Mouse (Mus musculus) Muller cell, postnatal 12 days (primary cell): ENCODE measurements around the gene Caprin1.
A peak's percentile ranks its signal among the peaks of the same experiment; 100 is the strongest.

Source experiments
- DNase-seq: peaks from one replicate; pipeline ENCODE4 v3.0.0-alpha.2; 2015; ENCODE audit errors: inconsistent ontology term

Caprin1 gene

GRCm38 (mm10) chr2:103797491-103798009 lies at the start of gene Caprin1:
Caprin1 (minus strand) TSS chr2:103797649.
- DNase-seq: peak; percentile 98

GRCm38 (mm10) chr2:103846875-103847274 lies 49.4 kb upstream of the Caprin1 start:
- DNase-seq: no peak

GRCm38 (mm10) chr2:103846271-103846670 lies 48.8 kb upstream of the Caprin1 start:
- DNase-seq: no peak

GRCm38 (mm10) chr2:103844016-103844415 lies 46.6 kb upstream of the Caprin1 start:
- no peak for DNase-seq

- DNase-seq: no peak
Observed at GRCm38 (mm10) chr2:103843321-103843720, 45.9 kb upstream of the Caprin1 start.

GRCm38 (mm10) chr2:103842299-103842698 lies 44.9 kb upstream of the Caprin1 start:
- no peak for DNase-seq

- DNase-seq: no peak
Observed at GRCm38 (mm10) chr2:103838483-103838882, 41.0 kb upstream of the Caprin1 start.

- DNase-seq: no peak
Observed at GRCm38 (mm10) chr2:103837166-103837565, 39.7 kb upstream of the Caprin1 start.

GRCm38 (mm10) chr2:103835614-103836395 lies 38.4 kb upstream of the Caprin1 start:
- no peak for DNase-seq

GRCm38 (mm10) chr2:103833816-103834445 lies 36.5 kb upstream of the Caprin1 start:
- DNase-seq: no peak

- no peak for DNase-seq
Observed at GRCm38 (mm10) chr2:103832899-103833298, 35.5 kb upstream of the Caprin1 start.

- DNase-seq: no peak
Observed at GRCm38 (mm10) chr2:103828900-103829299, 31.5 kb upstream of the Caprin1 start.

GRCm38 (mm10) chr2:103824916-103825315 lies 27.5 kb upstream of the Caprin1 start:
- DNase-seq: no peak

- DNase-seq: no peak
Observed at GRCm38 (mm10) chr2:103822560-103822959, 25.1 kb upstream of the Caprin1 start.

GRCm38 (mm10) chr2:103817145-103817895 lies 19.9 kb upstream of the Caprin1 start:
- DNase-seq: peak; percentile 26

GRCm38 (mm10) chr2:103815976-103816375 lies 18.5 kb upstream of the Caprin1 start:
- no peak for DNase-seq

GRCm38 (mm10) chr2:103811465-103812191 lies 14.2 kb upstream of the Caprin1 start:
- no peak for DNase-seq

GRCm38 (mm10) chr2:103810412-103810811 lies 13.0 kb upstream of the Caprin1 start:
- no peak for DNase-seq

- no peak for DNase-seq
Observed at GRCm38 (mm10) chr2:103808466-103808865, 11.0 kb upstream of the Caprin1 start.

- no peak for DNase-seq
Observed at GRCm38 (mm10) chr2:103803770-103804530, 6.5 kb upstream of the Caprin1 start.

GRCm38 (mm10) chr2:103802422-103802821 lies 5.0 kb upstream of the Caprin1 start:
- DNase-seq: no peak
